19 mouse cellular contexts compared by ENCODE assay signal in the genomic region with DNA sequence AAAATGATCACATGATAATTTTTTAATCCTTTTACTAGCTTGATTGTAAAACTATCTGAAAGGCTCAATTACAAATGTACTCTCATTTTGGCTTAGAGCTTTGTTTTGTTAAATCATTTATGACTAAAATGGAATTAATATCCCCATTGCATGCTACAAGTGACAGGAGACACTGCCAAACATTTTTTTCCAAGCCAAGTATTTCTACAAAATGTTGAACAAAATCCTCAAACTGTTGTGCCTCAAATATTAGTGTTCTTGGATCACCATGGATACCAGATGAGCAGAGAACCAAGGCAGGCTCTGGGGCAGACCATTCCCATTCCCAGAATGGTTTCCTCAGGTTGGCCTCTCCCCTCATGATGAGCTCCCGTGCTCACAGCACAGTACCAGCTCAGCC.
DNase-seq lines count a peak whose midpoint lies in the region; TF ChIP-seq lines count a peak whose summit lies in the region.
"Had no signal": no experiment of that assay in that cellular context is flagged by ENCODE, and none has a peak within 500 bp of the region (broad histone marks: within the 10 kb centered on the region; RNA-seq: fewer than 3 reads in every experiment).

No protein-coding gene starts in this region.

- WGBS in heart, adult 2 months, result 74% methylated on average over 1 of the region's 1 CpGs

- no peak overlapping the region for H3K4me3 ChIP-seq in heart, adult 2 months
- H3K4me3 ChIP-seq: embryonic facial prominence, embryonic 12.5 days; forebrain, embryonic 15.5 days; heart, embryonic 10.5 days; hindbrain, embryonic 13.5 days had no signal

- no peak for TF ChIP-seq EP300 in heart, adult 2 months (IDR thresholded peaks at IDR 0.05; ENCODE audit: insufficient read depth, low read depth, low read length)

- TF ChIP-seq POLR2A in heart, adult 2 months (IDR thresholded peaks at IDR 0.05; ENCODE audit: insufficient read depth, low read depth, low read length), result no peak

- H3K27me3 ChIP-seq in heart, adult 2 months (ENCODE audit: control insufficient read depth, insufficient read depth, low read length), result no peaks in the 10 kb centered on the region
- H3K27me3 ChIP-seq: embryonic facial prominence, embryonic 12.5 days; forebrain, embryonic 15.5 days; hindbrain, embryonic 13.5 days had no signal

- intact Hi-C loops in heart, adult 2 months (cut with DNase I), result no loop called here

- no peak for TF ChIP-seq CTCF in heart, adult 2 months (IDR thresholded peaks at IDR 0.05)

- no peaks in the 10 kb centered on the region; the same call in 1 of the 2 replicates for H3K4me1 ChIP-seq in heart, adult 2 months (ENCODE audit: control insufficient read depth, insufficient read depth, low read length)
- H3K4me1 ChIP-seq: embryonic facial prominence, embryonic 12.5 days; forebrain, embryonic 15.5 days had no signal

- H3K79me2 ChIP-seq in heart, adult 2 months (replicated peaks; ENCODE audit: control insufficient read depth, insufficient read depth, low read length), result no peaks in the 10 kb centered on the region

- H3K27ac ChIP-seq in heart, adult 2 months, result no peak overlapping the region
- H3K27ac ChIP-seq: embryonic facial prominence, embryonic 12.5 days; forebrain, embryonic 15.5 days; hindbrain, embryonic 13.5 days; hindbrain, postnatal 0 days had no signal

- H3K9ac ChIP-seq in heart, adult 2 months (ENCODE audit: low read depth, low read length), result no peak overlapping the region
- H3K9ac ChIP-seq: embryonic facial prominence, embryonic 12.5 days; forebrain, embryonic 15.5 days; hindbrain, embryonic 13.5 days had no signal

- peaks cover 23% of the 10 kb centered on the region for H3K36me3 ChIP-seq in heart, adult 2 months (ENCODE audit: control insufficient read depth, insufficient read depth, low read length)
- H3K36me3 ChIP-seq: forebrain, embryonic 15.5 days; G1E; hindbrain, embryonic 13.5 days had no signal

- DNase-seq in gastrocnemius, adult 18-20 months (ENCODE audit: low spot score), result peak; percentile 67
- DNase-seq in gastrocnemius, postnatal 4 days (ENCODE audit: low spot score in 2 of 2), result no peak
- DNase-seq in heart, adult 9 months (ENCODE audit: low spot score in 2 of 2), result peak; percentile 34 to 48
- DNase-seq in heart, adult 2 months, result no peak
- peak; percentile 39 for DNase-seq in layer of hippocampus, adult 9-10 months (ENCODE audit: low spot score)
- no peak for DNase-seq in layer of hippocampus, postnatal 25 days (ENCODE audit: extremely low spot score in 1 of 2, low spot score in 1 of 2)
- DNase-seq in brain, adult 2 months (ENCODE audit: low read depth, low spot score), result peak; percentile 24
- no peak for DNase-seq in spleen, postnatal 36 days (ENCODE audit: low spot score in 2 of 2)
- DNase-seq: B cell, adult 2 months; cerebellum, adult 11-12 months; cerebellum, adult 9-10 months; cerebellum, postnatal 25 days; gastrocnemius, postnatal 25 days had no signal

Comparison
In these comparisons a context has a peak if more than half of its experiments do, and no peak if none do; other contexts are left out.
1. DNase-seq: peak in gastrocnemius, adult 18-20 months (single experiment), heart, adult 9 months (2 of 2), layer of hippocampus, adult 9-10 months (single experiment) and brain, adult 2 months (single experiment); none in gastrocnemius, postnatal 4 days (0 of 2), heart, adult 2 months (0 of 2), layer of hippocampus, postnatal 25 days (0 of 2) and spleen, postnatal 36 days (0 of 2).